ENCODE assay signal across 22 mouse cellular contexts in genomic region chr4:35148326-35148725, GRCm38 (mm10). TPM values are rescaled to one million over a fixed set of nuclear protein-coding genes. Genes with fewer than 3 reads are reported as not detected.
"Had no signal": no experiment of that assay in that cellular context is flagged by ENCODE, and none has a peak within 500 bp of the region (broad histone marks: within the 10 kb centered on the region; RNA-seq: fewer than 3 reads in every experiment).

No protein-coding gene starts in this region.

- H3K27ac ChIP-seq: neural tube, embryonic 13.5 days; neural tube, embryonic 15.5 days; stomach, embryonic 15.5 days; stomach, postnatal 0 days had no signal

- H3K4me1 ChIP-seq: neural tube, embryonic 13.5 days; neural tube, embryonic 15.5 days; stomach, embryonic 15.5 days had no signal

- H3K4me3 ChIP-seq: neural tube, embryonic 13.5 days; neural tube, embryonic 15.5 days; stomach, embryonic 15.5 days had no signal

- H3K27me3 ChIP-seq: neural tube, embryonic 13.5 days; neural tube, embryonic 15.5 days; stomach, embryonic 15.5 days had no signal

- H3K9me3 ChIP-seq: neural tube, embryonic 13.5 days; neural tube, embryonic 15.5 days; stomach, embryonic 15.5 days had no signal

- H3K4me2 ChIP-seq: neural tube, embryonic 13.5 days; neural tube, embryonic 15.5 days; stomach, embryonic 15.5 days had no signal

- H3K9ac ChIP-seq: neural tube, embryonic 13.5 days; neural tube, embryonic 15.5 days; stomach, embryonic 15.5 days had no signal

- DNase-seq: retina, postnatal 1 day; right cerebral cortex, adult 18-20 months; right cerebral cortex, postnatal 14 days; right cerebral cortex, postnatal 25 days; right cerebral cortex, postnatal 4 days; spleen, adult 18-20 months; thymus, adult 18-20 months; thymus, adult 2 months; thymus, postnatal 14 days; thymus, postnatal 25 days; thymus, postnatal 36 days; thymus, postnatal 4 days had no signal

- H3K36me3 ChIP-seq: neural tube, embryonic 13.5 days; neural tube, embryonic 15.5 days; stomach, embryonic 15.5 days had no signal

RNA-seq across cellular contexts. Expression of gene Ifnk, which starts 3.5 kb away (rescaled TPM):
- total RNA-seq: neutrophil, adult 5-6 weeks had no signal
- polyA plus RNA-seq: neural tube, embryonic 13.5 days; neural tube, embryonic 14.5 days; neural tube, embryonic 15.5 days; small intestine, adult 2 months; spleen, adult 2 months; testis, adult 2 months; thymus, adult 2 months; urinary bladder, adult 2 months had no signal
